Mouse (Mus musculus) lung, embryonic 14.5 days (tissue): ENCODE measurements around the gene Trim41. TPM values are rescaled to one million over a fixed set of nuclear protein-coding genes. Genes with fewer than 3 reads are reported as not detected.
A peak's percentile ranks its signal among the peaks of the same experiment; 100 is the strongest.

Experiments used
- ATAC-seq: fragments of 200-750 bp; cut with Nextera tagmentation; 2 replicates; pipeline ENCODE4 v1.8.0; 2017; ENCODE audit warnings: mild to moderate bottlenecking, moderate TSS enrichment, moderate library complexity; ENCODE audit not compliant: insufficient read depth
- DNase-seq: peaks from one replicate; pipeline ENCODE4 v3.0.0-alpha.2; 2015
- H3K27ac ChIP-seq: fragments of 300-500 bp; sonication (generic); 2 replicates; pipeline ENCODE4 v1.5.1; 2014; ENCODE audit warnings: low read depth, mild to moderate bottlenecking, moderate library complexity
- H3K27me3 ChIP-seq: fragments of 300-500 bp; sonication (generic); 2 replicates; pipeline ENCODE4 v1.6.1; 2014; ENCODE audit warnings: low read length, control low read depth; ENCODE audit not compliant: insufficient read depth
- H3K36me3 ChIP-seq: fragments of 300-500 bp; sonication (generic); 2 replicates; pipeline ENCODE4 v1.6.1; 2014; ENCODE audit warnings: control low read depth; ENCODE audit not compliant: insufficient read depth
- H3K4me1 ChIP-seq: fragments of 300-500 bp; sonication (generic); 2 replicates; pipeline ENCODE4 v1.6.1; 2014; ENCODE audit warnings: antibody characterized with exemption, control low read depth; ENCODE audit not compliant: insufficient read depth
- H3K4me2 ChIP-seq: fragments of 300-500 bp; sonication (generic); 2 replicates; pipeline ENCODE4 v1.6.1; 2014; ENCODE audit warnings: mild to moderate bottlenecking
- H3K4me3 ChIP-seq: fragments of 300-500 bp; sonication (generic); 2 replicates; pipeline ENCODE4 v1.5.1; 2014; ENCODE audit warnings: low read depth, low read length
- H3K9ac ChIP-seq: fragments of 300-500 bp; sonication (generic); 2 replicates; pipeline ENCODE4 v1.6.1; 2014
- H3K9me3 ChIP-seq: fragments of 300-500 bp; sonication (generic); 2 replicates; pipeline ENCODE4 v1.6.1; 2016; ENCODE audit warnings: low read depth, low read length, control low read depth
- CTCF ChIP-seq: IDR thresholded peaks from 2 replicates; pipeline ENCODE4 v1.5.1; 2016; ENCODE audit warnings: antibody characterized with exemption, low read depth
- WGBS: fragments of 180-500 bp; shearing (Covaris S2); extraction: QIAGEN DNeasy Blood & Tissue Kit; methylation state at CpG from one replicate; pipeline ENCODE4 v1.1.7; 2014; 5-methylcytosine and 5-hydroxymethylcytosine counted together
- polyA plus RNA-seq: library from polyadenylated mRNA; unstranded; fragments of >200 nt; fragmentation: Nextera tagmentation; extraction: Ambion mirVana; gene quantifications from 2 replicates; pipeline ENCODE4 v1.2.1, GENCODE M21; 2014

Gene Trim41
- polyA plus RNA-seq, 1 experiment from 2014 or later: 4.6 TPM

- no peak for DNase-seq
- no peaks in the 10 kb centered on the region for H3K9me3 ChIP-seq
- 65% methylated on average over 16 of the region's 16 CpGs for WGBS
- H3K36me3 ChIP-seq: peaks cover 35% of the 10 kb centered on the region
- H3K4me2 ChIP-seq: peak overlapping the region; percentile 68
- no peak overlapping the region; the same call in 1 of the 2 replicates for H3K27ac ChIP-seq
- no peak for TF ChIP-seq CTCF
- no peaks in the 10 kb centered on the region for H3K27me3 ChIP-seq
- H3K9ac ChIP-seq: peak overlapping the region; percentile 74
- H3K4me3 ChIP-seq: peak overlapping the region; percentile 74
- no peak for ATAC-seq
- no peaks in the 10 kb centered on the region for H3K4me1 ChIP-seq
Observed at GRCm38 (mm10) chr11:48815851-48816250, 1.3 kb downstream of the Trim41 start.

GRCm38 (mm10) chr11:48813782-48814181 is 3.4 kb downstream of the Trim41 start:
- no peak for TF ChIP-seq CTCF
- no peaks in the 10 kb centered on the region for H3K4me1 ChIP-seq
- H3K4me2 ChIP-seq: no peak overlapping the region
- no peak overlapping the region for H3K27ac ChIP-seq
- no peak overlapping the region for H3K9ac ChIP-seq
- H3K27me3 ChIP-seq: no peaks in the 10 kb centered on the region
- H3K4me3 ChIP-seq: no peak overlapping the region
- no peak for DNase-seq
- no peaks in the 10 kb centered on the region for H3K9me3 ChIP-seq
- ATAC-seq: no peak
- H3K36me3 ChIP-seq: peaks cover 56% of the 10 kb centered on the region

- peaks cover 85% of the 10 kb centered on the region for H3K36me3 ChIP-seq
- WGBS: 74% methylated on average over 2 of the region's 2 CpGs
Observed at GRCm38 (mm10) chr11:48810142-48810541, 7.0 kb downstream of the Trim41 start.

GRCm38 (mm10) chr11:48809434-48809830 is 7.7 kb downstream of the Trim41 start:
- no peak overlapping the region for H3K27ac ChIP-seq
- no peak overlapping the region for H3K9ac ChIP-seq

More at GRCm38 (mm10) chr11:48810142-48810541, 7.0 kb downstream of the Trim41 start:
- Histone ChIP-seq H3K4me1 (no peaks in the 10 kb centered on the region), H3K27me3 (no peaks in the 10 kb centered on the region), H3K4me3 (no peak overlapping the region), H3K4me2 (no peak overlapping the region), H3K9me3 (no peaks in the 10 kb centered on the region), H3K27ac (no peak overlapping the region), H3K9ac (no peak overlapping the region)
- ATAC-seq: no peak
- TF ChIP-seq CTCF: no peak
- DNase-seq: no peak

GRCm38 (mm10) chr11:48808737-48809433 is 8.3 kb downstream of the Trim41 start:
- ATAC-seq: no peak
- Histone ChIP-seq H3K9me3 (no peaks in the 10 kb centered on the region), H3K27ac (no peak overlapping the region), H3K4me2 (no peak overlapping the region), H3K4me1 (no peaks in the 10 kb centered on the region), H3K4me3 (no peak overlapping the region), H3K9ac (no peak overlapping the region), H3K36me3 (peaks cover 97% of the 10 kb centered on the region), H3K27me3 (no peaks in the 10 kb centered on the region)
- 58% methylated on average over 16 of the region's 16 CpGs for WGBS
- DNase-seq: peak; percentile 21
- no peak for TF ChIP-seq CTCF

More at GRCm38 (mm10) chr11:48809434-48809830, 7.7 kb downstream of the Trim41 start:
- Histone ChIP-seq H3K4me3 (no peak overlapping the region), H3K36me3 (peaks cover 91% of the 10 kb centered on the region), H3K27me3 (no peaks in the 10 kb centered on the region), H3K9me3 (no peaks in the 10 kb centered on the region), H3K4me1 (no peaks in the 10 kb centered on the region), H3K4me2 (no peak overlapping the region)
- TF ChIP-seq CTCF: no peak
- DNase-seq (no peak), ATAC-seq (no peak)
- 50% methylated on average over 4 of the region's 4 CpGs for WGBS

- Histone ChIP-seq H3K27ac (no peak overlapping the region), H3K4me3 (no peak overlapping the region), H3K4me1 (no peaks in the 10 kb centered on the region), H3K9me3 (no peaks in the 10 kb centered on the region), H3K36me3 (peaks cover 100% of the 10 kb centered on the region), H3K9ac (no peak overlapping the region), H3K27me3 (no peaks in the 10 kb centered on the region), H3K4me2 (no peak overlapping the region)
- DNase-seq (no peak), ATAC-seq (no peak)
- no peak for TF ChIP-seq CTCF
Observed at GRCm38 (mm10) chr11:48808304-48808646, 8.9 kb downstream of the Trim41 start.

- no peak overlapping the region for H3K27ac ChIP-seq
- no peak overlapping the region for H3K4me2 ChIP-seq
- WGBS: 57% methylated on average over 14 of the region's 14 CpGs
- DNase-seq (no peak), ATAC-seq (peak; percentile 38; the same call in 1 of the 2 replicates)
- no peak overlapping the region for H3K4me3 ChIP-seq
- H3K27me3 ChIP-seq: no peaks in the 10 kb centered on the region
- TF ChIP-seq CTCF: no peak
- H3K9me3 ChIP-seq: no peaks in the 10 kb centered on the region
- no peaks in the 10 kb centered on the region for H3K4me1 ChIP-seq
- H3K36me3 ChIP-seq: peaks cover 100% of the 10 kb centered on the region
- H3K9ac ChIP-seq: no peak overlapping the region
Observed at GRCm38 (mm10) chr11:48807563-48808303, 9.4 kb downstream of the Trim41 start.
